In genomic region chr5:139449161-139449791, GRCm38 (mm10) we compare ENCODE assay signal across 8 mouse cellular contexts. TPM values are rescaled to one million over a fixed set of nuclear protein-coding genes. Genes with fewer than 3 reads are reported as not detected.
A peak's percentile ranks its signal among the peaks of the same experiment; 100 is the strongest.
DNase-seq lines count a peak whose midpoint lies in the region; ATAC-seq and TF ChIP-seq lines count a peak whose summit lies in the region.
"Had no signal": no experiment of that assay in that cellular context is flagged by ENCODE, and none has a peak within 500 bp of the region (broad histone marks: within the 10 kb centered on the region; RNA-seq: fewer than 3 reads in every experiment).

No protein-coding gene starts in this region.

- no peak overlapping the region for H3K4me2 ChIP-seq in heart, postnatal 0 days (ENCODE audit: low read depth, low read length)
- no peak overlapping the region for H3K4me2 ChIP-seq in liver, embryonic 12.5 days
- H3K4me2 ChIP-seq in neural tube, embryonic 13.5 days: no peak overlapping the region

- no peaks in the 10 kb centered on the region for H3K27me3 ChIP-seq in heart, postnatal 0 days (ENCODE audit: control insufficient read depth, insufficient read depth, low read length)
- no peaks in the 10 kb centered on the region for H3K27me3 ChIP-seq in liver, embryonic 12.5 days (replicated peaks)
- H3K27me3 ChIP-seq in neural tube, embryonic 13.5 days: no peaks in the 10 kb centered on the region

- H3K27ac ChIP-seq in heart, postnatal 0 days (ENCODE audit: low read depth): no peak overlapping the region
- H3K27ac ChIP-seq in liver, embryonic 12.5 days: peak overlapping the region; percentile 40; the same call in 1 of the 2 replicates
- peak overlapping the region; percentile 79 for H3K27ac ChIP-seq in neural tube, embryonic 13.5 days (replicated peaks)

- no peaks in the 10 kb centered on the region for H3K36me3 ChIP-seq in heart, postnatal 0 days (replicated peaks; ENCODE audit: control insufficient read depth, insufficient read depth, low read length)
- peaks cover 25% of the 10 kb centered on the region for H3K36me3 ChIP-seq in liver, embryonic 12.5 days
- H3K36me3 ChIP-seq in neural tube, embryonic 13.5 days: 0 out of 2 replicates have a peak, but pooled peaks cover 5% of the 10 kb centered on the region

- 40% methylated on average over 5 of the region's 5 CpGs for WGBS in heart, postnatal 0 days
- 42% methylated on average over 5 of the region's 5 CpGs for WGBS in liver, embryonic 12.5 days (ENCODE audit: insufficient replicate concordance)
- 38% methylated on average over 5 of the region's 5 CpGs for WGBS in neural tube, embryonic 13.5 days

- TF ChIP-seq CTCF in heart, postnatal 0 days (IDR thresholded peaks at IDR 0.05; ENCODE audit: low read depth): no peak

- H3K9me3 ChIP-seq in heart, postnatal 0 days (replicated peaks; ENCODE audit: control insufficient read depth, low read length): no peaks in the 10 kb centered on the region
- H3K9me3 ChIP-seq in liver, embryonic 12.5 days (replicated peaks): no peaks in the 10 kb centered on the region
- H3K9me3 ChIP-seq in neural tube, embryonic 13.5 days: no peaks in the 10 kb centered on the region

- peaks cover 6% of the 10 kb centered on the region; the same call in 1 of the 2 replicates for H3K4me1 ChIP-seq in heart, postnatal 0 days (ENCODE audit: control insufficient read depth, insufficient read depth)
- H3K4me1 ChIP-seq in liver, embryonic 12.5 days: peaks cover 24% of the 10 kb centered on the region
- peaks cover 40% of the 10 kb centered on the region for H3K4me1 ChIP-seq in neural tube, embryonic 13.5 days (replicated peaks)

- peak; percentile 55 for DNase-seq in Muller cell, postnatal 12 days (ENCODE audit: inconsistent ontology term)
- peak; percentile 44 for DNase-seq in adrenal gland, postnatal 25 days
- no peak for DNase-seq in heart, postnatal 0 days (ENCODE audit: low spot score)
- DNase-seq in yolk sac, embryonic 10.5 days (ENCODE audit: low spot score): no peak
- DNase-seq in urinary bladder, postnatal 14 days (ENCODE audit: low spot score): no peak

- ATAC-seq in heart, postnatal 0 days (ENCODE audit: insufficient read depth, low read depth): peak; percentile 49; the same call in 1 of the 2 replicates
- no peak for ATAC-seq in liver, embryonic 12.5 days
- peak; percentile 76 for ATAC-seq in neural tube, embryonic 13.5 days (ENCODE audit: low read depth)

- no peak overlapping the region; the same call in 1 of the 2 replicates for H3K9ac ChIP-seq in heart, postnatal 0 days (replicated peaks; ENCODE audit: low read depth, low read length)
- no peak overlapping the region for H3K9ac ChIP-seq in liver, embryonic 12.5 days
- H3K9ac ChIP-seq in neural tube, embryonic 13.5 days: peak overlapping the region; percentile 47

- no peak overlapping the region for H3K4me3 ChIP-seq in heart, postnatal 0 days (ENCODE audit: low read depth, low read length)
- H3K4me3 ChIP-seq in liver, embryonic 12.5 days: no peak overlapping the region
- H3K4me3 ChIP-seq in neural tube, embryonic 13.5 days: no peak overlapping the region

- no peak for TF ChIP-seq EP300 in heart, postnatal 0 days (IDR thresholded peaks at IDR 0.05; ENCODE audit: low read depth)

RNA-seq across cellular contexts. Expression of gene 3110082I17Rik, which starts 11.1 kb away (rescaled TPM):
- total RNA-seq in adrenal gland, postnatal 25 days (2021): 9.8 and 15.8 TPM in 2 replicates
- total RNA-seq in heart, postnatal 0 days (2014; rRNA removed; ENCODE audit: low replicate concordance): 5.0 and 5.9 TPM in 2 replicates
- polyA plus RNA-seq in heart, postnatal 0 days (2015; fragmentation: Nextera tagmentation; extraction: Ambion mirVana): 9.5 and 10.6 TPM in 2 replicates
- polyA plus RNA-seq in liver, embryonic 12.5 days (2016; fragmentation: Nextera tagmentation; extraction: Ambion mirVana): 30.6 and 33.5 TPM in 2 replicates
- polyA plus RNA-seq in neural tube, embryonic 13.5 days (2015; fragmentation: Nextera tagmentation; extraction: Ambion mirVana): 14.9 and 15.1 TPM in 2 replicates

RNA-seq across cellular contexts. Expression of gene Gper1, which starts 26.3 kb away (rescaled TPM):
- 3.5 and 4.8 TPM in 2 replicates for total RNA-seq in adrenal gland, postnatal 25 days (2021)
- total RNA-seq in heart, postnatal 0 days (2014; rRNA removed; ENCODE audit: low replicate concordance): 1.3 and 4.5 TPM in 2 replicates
- 1.0 and 2.0 TPM in 2 replicates for polyA plus RNA-seq in heart, postnatal 0 days (2015; fragmentation: Nextera tagmentation; extraction: Ambion mirVana)
- 0.39 and 0.51 TPM in 2 replicates for polyA plus RNA-seq in liver, embryonic 12.5 days (2016; fragmentation: Nextera tagmentation; extraction: Ambion mirVana)
- 8.5 and 9.9 TPM in 2 replicates for polyA plus RNA-seq in neural tube, embryonic 13.5 days (2015; fragmentation: Nextera tagmentation; extraction: Ambion mirVana)
- total RNA-seq: liver, adult 2 months had no signal

RNA-seq across cellular contexts. Expression of gene Zfand2a, which starts 35.1 kb away (rescaled TPM):
- total RNA-seq in adrenal gland, postnatal 25 days (2021): 22.5 and 31.2 TPM in 2 replicates
- 16.6 and 18.0 TPM in 2 replicates for total RNA-seq in heart, postnatal 0 days (2014; rRNA removed; ENCODE audit: low replicate concordance)
- polyA plus RNA-seq in heart, postnatal 0 days (2015; fragmentation: Nextera tagmentation; extraction: Ambion mirVana): 5.6 and 6.3 TPM in 2 replicates
- polyA plus RNA-seq in liver, embryonic 12.5 days (2016; fragmentation: Nextera tagmentation; extraction: Ambion mirVana): 3.4 and 3.7 TPM in 2 replicates
- polyA plus RNA-seq in neural tube, embryonic 13.5 days (2015; fragmentation: Nextera tagmentation; extraction: Ambion mirVana): 16.0 and 18.0 TPM in 2 replicates

RNA-seq across cellular contexts. Expression of gene C130050O18Rik, which starts 44.2 kb away (rescaled TPM):
- 0.49 and 0.57 TPM in 2 replicates for total RNA-seq in adrenal gland, postnatal 25 days (2021)
- 1.7 and 1.8 TPM in 2 replicates for total RNA-seq in heart, postnatal 0 days (2014; rRNA removed; ENCODE audit: low replicate concordance)
- 0.23 and 0.31 TPM in 2 replicates for polyA plus RNA-seq in heart, postnatal 0 days (2015; fragmentation: Nextera tagmentation; extraction: Ambion mirVana)
- 0.72 and 0.75 TPM in 2 replicates for polyA plus RNA-seq in liver, embryonic 12.5 days (2016; fragmentation: Nextera tagmentation; extraction: Ambion mirVana)
- polyA plus RNA-seq in neural tube, embryonic 13.5 days (2015; fragmentation: Nextera tagmentation; extraction: Ambion mirVana): 0.38 and 0.39 TPM in 2 replicates

Comparison
In these comparisons a context has a peak if more than half of its experiments do, and no peak if none do; other contexts are left out.
1. DNase-seq: peak in Muller cell, postnatal 12 days (single experiment) and adrenal gland, postnatal 25 days (single experiment); none in heart, postnatal 0 days (single experiment), yolk sac, embryonic 10.5 days (single experiment) and urinary bladder, postnatal 14 days (single experiment).